Mouse (Mus musculus): ENCODE results near the gene Prmt8.

GRCm38 (mm10) chr6:127693681-127694080 is 75.6 kb downstream of the Prmt8 start:
- TF ChIP-seq POLR2A (IDR thresholded peaks at IDR 0.05; ENCODE audit: insufficient read depth, low read depth, low read length) = no peak
- no peak for TF ChIP-seq CTCF (IDR thresholded peaks at IDR 0.05; ENCODE audit: insufficient read depth, low read depth, low read length)

Data from olfactory bulb, adult 2 months (tissue).